Mouse (Mus musculus) c-Kit-positive CD71-positive TER-119-negative erythroid progenitor cells, embryonic 14.5 days (primary cell): ENCODE measurements around the gene Hnrnpu.
A peak's percentile ranks its signal among the peaks of the same experiment; 100 is the strongest.

Experiments
- DNase-seq: peaks from one replicate; pipeline ENCODE4 v3.0.0-alpha.2; 2013; ENCODE audit warnings: low read depth

The Hnrnpu gene

GRCm38 (mm10) chr1:178340213-178340612 lies 2.6 kb upstream of the Hnrnpu start:
- DNase-seq, result no peak

GRCm38 (mm10) chr1:178338318-178338641 lies 683 bp upstream of the Hnrnpu start:
- no peak for DNase-seq

GRCm38 (mm10) chr1:178336777-178337481 lies 668 bp downstream of the Hnrnpu start:
- no peak for DNase-seq

- DNase-seq, result no peak
These were observed 1.3 kb downstream of the Hnrnpu start for GRCm38 (mm10) chr1:178336289-178336775.

- DNase-seq, result no peak
These were observed 1.7 kb downstream of the Hnrnpu start for GRCm38 (mm10) chr1:178335860-178336261.

GRCm38 (mm10) chr1:178329946-178330345 lies 7.7 kb downstream of the Hnrnpu start:
- DNase-seq, result no peak

GRCm38 (mm10) chr1:178329017-178329416 lies 8.6 kb downstream of the Hnrnpu start:
- DNase-seq, result no peak

GRCm38 (mm10) chr1:178326950-178327349 lies 10.6 kb downstream of the Hnrnpu start:
- no peak for DNase-seq

- no peak for DNase-seq
These were observed 11.2 kb downstream of the Hnrnpu start for GRCm38 (mm10) chr1:178326357-178326756.

GRCm38 (mm10) chr1:178324568-178324967 lies 13.0 kb downstream of the Hnrnpu start:
- no peak for DNase-seq

GRCm38 (mm10) chr1:178323235-178323634 lies 14.4 kb downstream of the Hnrnpu start:
- DNase-seq, result no peak

GRCm38 (mm10) chr1:178321730-178322357 lies 15.8 kb downstream of the Hnrnpu start:
- no peak for DNase-seq

- no peak for DNase-seq
These were observed 16.6 kb downstream of the Hnrnpu start for GRCm38 (mm10) chr1:178320723-178321590.

- no peak for DNase-seq
These were observed 17.4 kb downstream of the Hnrnpu start for GRCm38 (mm10) chr1:178320038-178320722.

GRCm38 (mm10) chr1:178319295-178320037 lies 18.1 kb downstream of the Hnrnpu start:
- DNase-seq, result no peak

GRCm38 (mm10) chr1:178318389-178319184 lies 19.0 kb downstream of the Hnrnpu start, which contains the start of gene Cox20:
Gene Cox20, plus strand, starts transcription at chr1:178319130.
- DNase-seq, result peak; percentile 92

- DNase-seq, result no peak
These were observed 19.6 kb downstream of the Hnrnpu start for GRCm38 (mm10) chr1:178318002-178318388.

- no peak for DNase-seq
These were observed 20.2 kb downstream of the Hnrnpu start for GRCm38 (mm10) chr1:178317275-178318001.

GRCm38 (mm10) chr1:178314236-178314635 lies 23.4 kb downstream of the Hnrnpu start:
- DNase-seq, result no peak
